Mouse (Mus musculus) erythroblast, embryonic 14.5 days (primary cell): ENCODE results near the gene Pnmal2.

ENCODE experiments used
- GATA1 ChIP-seq: IDR thresholded peaks from 2 replicates; pipeline ENCODE4 v1.6.1; 2012; ENCODE audit warnings: low read length, inconsistent platforms, mixed read lengths
- TAL1 ChIP-seq: IDR thresholded peaks from 3 replicates; pipeline ENCODE4 v1.6.1; 2012; ENCODE audit warnings: low read length, inconsistent platforms, mixed read lengths

- TF ChIP-seq GATA1 (no peak), TAL1 (no peak)
These were observed 22.0 kb upstream of the Pnmal2 start for GRCm38 (mm10) chr7:16922360-16922973.
